Mouse (Mus musculus) adrenal gland, adult 18-20 months (tissue): ENCODE data around the gene Fcgrt. TPM values are rescaled to one million over a fixed set of nuclear protein-coding genes. Genes with fewer than 3 reads are reported as not detected.

ENCODE experiments used
- DNase-seq, 2 experiments: peaks; one replicate each; pipeline ENCODE4 v3.0.0; 2021 to 2022; ENCODE audit warnings: low spot score in 2 of 2
- total RNA-seq, 2 experiments: library from RNA; stranded (reverse); gene quantifications; 1 replicate in 1 of 2; 2 replicates in 1 of 2; pipeline ENCODE4 v1.2.3; 2021

Fcgrt gene
- total RNA-seq, 2 experiments from 2014 or later = 111 to 137 TPM

GRCm38 (mm10) chr7:45090251-45090977 lies 13.2 kb downstream of the Fcgrt start:
- no peak for DNase-seq

- no peak for DNase-seq
These were observed 15.1 kb downstream of the Fcgrt start for GRCm38 (mm10) chr7:45088597-45088996.

GRCm38 (mm10) chr7:45086084-45086483 lies 17.6 kb downstream of the Fcgrt start:
- DNase-seq = no peak

- no peak for DNase-seq
These were observed 20.3 kb downstream of the Fcgrt start for GRCm38 (mm10) chr7:45083300-45083890.

GRCm38 (mm10) chr7:45082401-45083299 lies 21.0 kb downstream of the Fcgrt start:
- DNase-seq = no peak

GRCm38 (mm10) chr7:45081016-45081415 lies 22.6 kb downstream of the Fcgrt start:
- no peak for DNase-seq

- DNase-seq = peak; percentile 95 to 97
These were observed 23.8 kb downstream of the Fcgrt start for GRCm38 (mm10) chr7:45079856-45080255.

GRCm38 (mm10) chr7:45078513-45078912 lies 25.1 kb downstream of the Fcgrt start:
- peak; percentile 75 to 81 for DNase-seq

GRCm38 (mm10) chr7:45077829-45078228 lies 25.8 kb downstream of the Fcgrt start:
- no peak for DNase-seq

- no peak for DNase-seq
These were observed 26.3 kb downstream of the Fcgrt start for GRCm38 (mm10) chr7:45077322-45077721.

- no peak for DNase-seq
These were observed 27.1 kb downstream of the Fcgrt start for GRCm38 (mm10) chr7:45076501-45076900.

- DNase-seq = peak in 1 of 2 experiments; percentile 48
These were observed 28.2 kb downstream of the Fcgrt start for GRCm38 (mm10) chr7:45075405-45075804.

- DNase-seq = no peak
These were observed 29.7 kb downstream of the Fcgrt start for GRCm38 (mm10) chr7:45073949-45074348.

- DNase-seq = no peak
These were observed 30.4 kb downstream of the Fcgrt start for GRCm38 (mm10) chr7:45073171-45073707.

GRCm38 (mm10) chr7:45072230-45072629 lies 31.4 kb downstream of the Fcgrt start:
- DNase-seq = no peak

GRCm38 (mm10) chr7:45069671-45070070 lies 34.0 kb downstream of the Fcgrt start:
- DNase-seq = no peak

- DNase-seq = peak in 1 of 2 experiments; percentile 45
These were observed 35.7 kb downstream of the Fcgrt start for GRCm38 (mm10) chr7:45068000-45068318.

GRCm38 (mm10) chr7:45067190-45067999 lies 36.3 kb downstream of the Fcgrt start:
- DNase-seq = no peak

- DNase-seq = peak; percentile 89 to 92
These were observed 41.3 kb downstream of the Fcgrt start, which contains the start of the genes Nosip and Prrg2 for GRCm38 (mm10) chr7:45062239-45062835. Gene Nosip (plus strand): TSS chr7:45062429. Gene Prrg2 (minus strand): TSS chr7:45062677.

GRCm38 (mm10) chr7:45061532-45062075 lies 42.0 kb downstream of the Fcgrt start:
- DNase-seq = no peak
